Mouse (Mus musculus) lung, adult 2 months (tissue): ENCODE results near the gene Sema7a.

ENCODE experiments used
- CTCF ChIP-seq: fragments of 200-500 bp; IDR thresholded peaks from 2 replicates; pipeline ENCODE4 v1.5.1; 2011; ENCODE audit warnings: mild to moderate bottlenecking, low read length, control low read depth; ENCODE audit not compliant: insufficient read depth
- POLR2A ChIP-seq: fragments of 200-500 bp; IDR thresholded peaks from 2 replicates; pipeline ENCODE4 v1.6.1; 2011; ENCODE audit warnings: low read depth, mild to moderate bottlenecking, control low read depth, low read length, borderline replicate concordance; ENCODE audit errors: extremely low read depth

DNA sequence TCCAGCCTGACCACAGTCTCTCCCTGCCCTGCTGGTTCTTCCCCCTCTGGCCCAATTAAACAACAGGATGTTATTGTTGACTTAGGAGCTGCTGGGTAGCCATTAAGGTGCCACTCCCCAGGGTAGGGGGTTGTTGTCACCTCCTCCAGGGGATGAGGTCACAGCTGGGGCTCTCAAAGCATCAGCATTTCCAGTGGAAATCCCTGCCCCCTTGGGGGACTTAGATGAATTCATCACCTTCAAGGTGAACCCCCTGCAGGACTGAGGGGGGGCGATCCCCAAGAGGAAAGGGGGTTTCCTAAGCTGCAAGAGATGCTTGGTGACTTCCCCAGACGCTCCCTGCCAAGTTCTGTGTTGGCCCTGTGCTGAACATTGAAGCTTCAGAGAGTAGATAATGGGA is 3.2 kb downstream of the Sema7a start:
- TF ChIP-seq POLR2A (no peak), CTCF (no peak)
